Mouse (Mus musculus) thymus, adult 2 months (tissue): ENCODE measurements around the gene Slamf7.

Experiments used
- CTCF ChIP-seq: fragments of 200-500 bp; IDR thresholded peaks from 2 replicates; pipeline ENCODE4 v1.5.1; 2012; ENCODE audit warnings: mild to moderate bottlenecking, control low read depth, low read length, moderate library complexity, borderline replicate concordance; ENCODE audit not compliant: control insufficient read depth, poor library complexity, insufficient read depth; ENCODE audit errors: extremely low read depth
- POLR2A ChIP-seq: fragments of 200-500 bp; IDR thresholded peaks from 2 replicates; pipeline ENCODE4 v1.6.1; 2012; ENCODE audit warnings: mild to moderate bottlenecking, low read length, control low read depth, moderate library complexity; ENCODE audit not compliant: control insufficient read depth, poor library complexity, insufficient read depth; ENCODE audit errors: extremely low read depth

GRCm38 (mm10) chr1:171635696-171636095 lies 17.1 kb downstream of the Slamf7 start:
- TF ChIP-seq CTCF (no peak), POLR2A (no peak)
